Mouse (Mus musculus) brain, adult 2 months (tissue): ENCODE measurements around the gene Fbxo46.
"Not testable (repeated sequence)": the region's sequence is repeated elsewhere in the genome, so short reads cannot be mapped to it uniquely, and the experiment has no call there.

Experiments used
- DNase-seq: peaks from one replicate; pipeline ENCODE4 v3.0.0; 2011; ENCODE audit warnings: low read depth, low spot score

Fbxo46 gene

GRCm38 (mm10) chr7:19136168-19136567 lies 16.5 kb downstream of the Fbxo46 start:
- DNase-seq, result no peak

- peak; percentile 79 for DNase-seq
These were observed 17.1 kb downstream of the Fbxo46 start for GRCm38 (mm10) chr7:19136673-19137334.

- peak; percentile 71 for DNase-seq
These were observed 17.7 kb downstream of the Fbxo46 start for GRCm38 (mm10) chr7:19137380-19137779.

GRCm38 (mm10) chr7:19146793-19147192 lies 27.1 kb downstream of the Fbxo46 start:
- DNase-seq, result no peak

- no peak for DNase-seq
These were observed 27.9 kb downstream of the Fbxo46 start for GRCm38 (mm10) chr7:19147497-19148045.

- no peak for DNase-seq
These were observed 28.7 kb downstream of the Fbxo46 start for GRCm38 (mm10) chr7:19148180-19148874.

- peak; percentile 100 for DNase-seq
These were observed 29.3 kb downstream of the Fbxo46 start, which contains the start of gene Qpctl for GRCm38 (mm10) chr7:19148875-19149541. Qpctl (minus strand) TSS chr7:19149291.

GRCm38 (mm10) chr7:19149626-19150025 lies 30.0 kb downstream of the Fbxo46 start, which contains the start of gene Snrpd2:
Snrpd2 (plus strand) TSS chr7:19149722.
- peak; percentile 98 for DNase-seq

- not testable (repeated sequence) for DNase-seq
These were observed 31.5 kb downstream of the Fbxo46 start for GRCm38 (mm10) chr7:19151121-19151520.

GRCm38 (mm10) chr7:19154796-19155195 lies 35.1 kb downstream of the Fbxo46 start:
- DNase-seq, result no peak

- peak; percentile 80 for DNase-seq
These were observed 36.3 kb downstream of the Fbxo46 start for GRCm38 (mm10) chr7:19155825-19156475.

- DNase-seq, result peak; percentile 92
These were observed 37.6 kb downstream of the Fbxo46 start for GRCm38 (mm10) chr7:19157160-19157800.

- DNase-seq, result no peak
These were observed 38.9 kb downstream of the Fbxo46 start for GRCm38 (mm10) chr7:19158601-19159000.

GRCm38 (mm10) chr7:19159411-19159810 lies 39.8 kb downstream of the Fbxo46 start:
- no peak for DNase-seq

- DNase-seq, result no peak
These were observed 40.5 kb downstream of the Fbxo46 start for GRCm38 (mm10) chr7:19160115-19160514.

GRCm38 (mm10) chr7:19162928-19163327 lies 43.3 kb downstream of the Fbxo46 start:
- DNase-seq, result no peak

- DNase-seq, result no peak
These were observed 44.1 kb downstream of the Fbxo46 start for GRCm38 (mm10) chr7:19163752-19164151.

GRCm38 (mm10) chr7:19164189-19164588 lies 44.5 kb downstream of the Fbxo46 start:
- DNase-seq, result no peak

- DNase-seq, result no peak
These were observed 45.3 kb downstream of the Fbxo46 start for GRCm38 (mm10) chr7:19164978-19165377.

GRCm38 (mm10) chr7:19165656-19166423 lies 46.2 kb downstream of the Fbxo46 start, which contains the start of gene Gipr:
Gipr (minus strand) TSS chr7:19166127.
- peak; percentile 65 for DNase-seq
